Mouse (Mus musculus) colon, adult 2 months (tissue): ENCODE data around the gene Gsg1l2. TPM values are rescaled to one million over a fixed set of nuclear protein-coding genes. Genes with fewer than 3 reads are reported as not detected.

Experiments
- polyA plus RNA-seq: library from polyadenylated mRNA; depleted of rRNA; stranded (reverse); fragments of >200 nt; gene quantifications from 2 replicates; pipeline ENCODE4 v1.2.3, GENCODE M21; 2012; rRNA removed

The Gsg1l2 gene
- 0.29 and 0.38 TPM in 2 replicates for polyA plus RNA-seq

GRCm38 (mm10) chr11:67774379-67774778, at the start of gene Gsg1l2:
Gene Gsg1l2 (plus strand): TSS chr11:67774608.

GRCm38 (mm10) chr11:67771053-67771452, 3.4 kb upstream of the Gsg1l2 start, which contains the start of gene Glp2r:
Gene Glp2r (minus strand): TSS chr11:67771153.

GRCm38 (mm10) chr11:67797931-67798330, 23.5 kb downstream of the Gsg1l2 start, which contains the start of gene Dhrs7c:
Gene Dhrs7c (plus strand): TSS chr11:67798187.

Other genes starting within 250 kb of the Gsg1l2 start
- not detected in 2 replicates for gene Rcvrn, start 79.3 kb upstream of the Gsg1l2 start, polyA plus RNA-seq
- gene Glp2r, start 3.5 kb upstream of the Gsg1l2 start, polyA plus RNA-seq: 2.2 and 2.7 TPM in 2 replicates
- gene Dhrs7c, start 23.6 kb downstream of the Gsg1l2 start, polyA plus RNA-seq: not detected in 2 replicates
- 22.4 and 22.6 TPM in 2 replicates for gene Usp43, start 147.5 kb downstream of the Gsg1l2 start, polyA plus RNA-seq
- gene Cfap52, start 191.0 kb downstream of the Gsg1l2 start, polyA plus RNA-seq: 1.1 TPM in 2 replicates
- 2.4 and 3.1 TPM in 2 replicates for gene Stx8, start 191.6 kb downstream of the Gsg1l2 start, polyA plus RNA-seq